Mouse (Mus musculus) testis, adult 2 months (tissue): ENCODE data around the gene Cbl.

Experiments
- CTCF ChIP-seq: fragments of 200-500 bp; IDR thresholded peaks from 2 replicates; pipeline ENCODE4 v1.5.1; 2012; ENCODE audit warnings: low read depth, mild to moderate bottlenecking, inconsistent platforms, low read length, moderate library complexity; ENCODE audit not compliant: control insufficient read depth, insufficient read depth, insufficient replicate concordance
- POLR2A ChIP-seq: fragments of 200-500 bp; IDR thresholded peaks from 2 replicates; pipeline ENCODE4 v1.6.1; 2012; ENCODE audit warnings: low read depth, mild to moderate bottlenecking, inconsistent platforms, low read length, moderate library complexity; ENCODE audit not compliant: control insufficient read depth

DNA sequence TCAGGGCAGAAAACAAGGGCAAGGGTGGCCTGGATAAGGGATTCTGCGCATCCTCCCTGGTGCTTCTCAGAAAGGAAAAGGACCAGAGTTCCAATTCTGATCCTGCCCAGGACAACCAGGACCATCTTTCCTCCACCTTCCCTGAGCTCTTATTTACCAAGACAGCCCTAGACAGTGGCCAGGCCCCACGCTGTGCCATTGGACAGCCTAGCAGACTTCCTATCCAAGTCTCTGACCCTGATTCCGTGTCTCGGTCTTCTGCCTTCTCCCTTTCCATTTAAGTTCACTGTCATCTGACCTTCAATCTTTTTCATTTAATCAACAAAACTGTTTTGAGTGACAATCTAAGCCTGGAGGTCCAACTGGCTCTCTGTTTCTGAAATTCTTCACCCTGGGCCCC lies 127.3 kb downstream of the Cbl start:
- TF ChIP-seq CTCF (no peak), POLR2A (no peak)
